Mouse (Mus musculus) cerebellum, postnatal 4 days (tissue): ENCODE results near the gene Rad54l.

Experiments used
- DNase-seq, 2 experiments: peaks; one replicate each; pipeline ENCODE4 v3.0.0; 2022; ENCODE audit warnings: low spot score in 2 of 2, mixed read lengths in 1 of 2

Rad54l gene

GRCm38 (mm10) chr4:116123602-116124519 lies at the start of gene Rad54l, which contains the start of gene Pomgnt1:
TSS of gene Rad54l (minus strand) at chr4:116123690.
TSS of gene Pomgnt1 (plus strand) at chr4:116123840.
- peak; percentile 59 to 79 for DNase-seq

- no peak for DNase-seq
Observed at GRCm38 (mm10) chr4:116173072-116173471, 49.6 kb upstream of the Rad54l start, which contains the start of the genes 1700042G07Rik and Gm49337. TSS of gene 1700042G07Rik (plus strand) at chr4:116173372. TSS of gene Gm49337 (plus strand) at chr4:116173384.

- no peak for DNase-seq
Observed at GRCm38 (mm10) chr4:116169353-116169672, 45.8 kb upstream of the Rad54l start.

- peak; percentile 54 to 81 for DNase-seq
Observed at GRCm38 (mm10) chr4:116168617-116169352, 45.3 kb upstream of the Rad54l start.

GRCm38 (mm10) chr4:116167404-116167803 lies 43.9 kb upstream of the Rad54l start, which contains the start of gene Tspan1:
TSS of gene Tspan1 (minus strand) at chr4:116167601.
- DNase-seq, result no peak

- DNase-seq, result no peak
Observed at GRCm38 (mm10) chr4:116165708-116166407, 42.4 kb upstream of the Rad54l start.

GRCm38 (mm10) chr4:116164759-116165554 lies 41.5 kb upstream of the Rad54l start:
- DNase-seq, result no peak

- DNase-seq, result no peak
Observed at GRCm38 (mm10) chr4:116162142-116162541, 38.7 kb upstream of the Rad54l start.

GRCm38 (mm10) chr4:116160769-116161168 lies 37.3 kb upstream of the Rad54l start:
- no peak for DNase-seq

GRCm38 (mm10) chr4:116159912-116160311 lies 36.4 kb upstream of the Rad54l start:
- peak in 1 of 2 experiments; percentile 39 for DNase-seq

- DNase-seq, result no peak
Observed at GRCm38 (mm10) chr4:116157882-116158281, 34.4 kb upstream of the Rad54l start.

- DNase-seq, result no peak
Observed at GRCm38 (mm10) chr4:116152702-116153101, 29.2 kb upstream of the Rad54l start.

- no peak for DNase-seq
Observed at GRCm38 (mm10) chr4:116151238-116151637, 27.7 kb upstream of the Rad54l start, which contains the start of gene Lurap1. TSS of gene Lurap1 (minus strand) at chr4:116151338.

GRCm38 (mm10) chr4:116150862-116151221 lies 27.4 kb upstream of the Rad54l start:
- no peak for DNase-seq

- DNase-seq, result peak; percentile 34 to 63
Observed at GRCm38 (mm10) chr4:116150156-116150861, 26.8 kb upstream of the Rad54l start.

- DNase-seq, result no peak
Observed at GRCm38 (mm10) chr4:116149812-116150155, 26.3 kb upstream of the Rad54l start.

- peak; percentile 29 to 52 for DNase-seq
Observed at GRCm38 (mm10) chr4:116143891-116144717, 20.6 kb upstream of the Rad54l start.

GRCm38 (mm10) chr4:116143317-116143811 lies 19.9 kb upstream of the Rad54l start:
- peak in 1 of 2 experiments; percentile 59 for DNase-seq

- no peak for DNase-seq
Observed at GRCm38 (mm10) chr4:116142269-116142668, 18.8 kb upstream of the Rad54l start.
